Mouse (Mus musculus) stomach, postnatal 0 days (tissue): ENCODE data around the gene Gopc.

Experiments
- CTCF ChIP-seq: IDR thresholded peaks from 2 replicates; pipeline ENCODE4 v1.5.1; 2016; ENCODE audit warnings: antibody characterized with exemption, low read depth, mild to moderate bottlenecking, moderate library complexity
- EP300 ChIP-seq: optimal IDR thresholded peaks from 2 replicates; pipeline ENCODE3; 2016; ENCODE audit warnings: antibody characterized with exemption

DNA sequence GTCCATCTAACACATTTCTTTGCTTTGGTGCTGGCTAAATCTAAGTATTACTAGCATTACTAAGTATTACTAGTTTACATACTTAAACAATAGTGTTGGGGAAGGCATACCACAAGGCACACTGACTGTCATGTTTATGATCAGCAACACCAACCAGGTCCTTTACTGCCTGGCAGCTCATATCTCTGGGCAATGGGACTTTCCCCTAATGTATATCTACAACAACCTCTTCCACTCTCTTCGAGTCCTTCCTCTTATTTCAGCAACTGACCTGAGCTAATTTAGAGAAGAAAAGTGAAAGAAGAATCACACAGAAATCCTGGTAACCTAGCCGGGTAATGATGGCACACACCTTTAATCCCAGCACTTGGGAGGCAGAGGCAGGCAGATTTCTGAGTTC, 5.5 kb downstream of the Gopc start:
- TF ChIP-seq CTCF = no peak
- no peak for TF ChIP-seq EP300
